Mouse (Mus musculus): Measurements from ENCODE around the gene Pkn1. TPM values are rescaled to one million over a fixed set of nuclear protein-coding genes. Genes with fewer than 3 reads are reported as not detected.

Gene Pkn1
- polyA plus RNA-seq, 1 experiment from 2014 or later: 20.6 TPM

DNA sequence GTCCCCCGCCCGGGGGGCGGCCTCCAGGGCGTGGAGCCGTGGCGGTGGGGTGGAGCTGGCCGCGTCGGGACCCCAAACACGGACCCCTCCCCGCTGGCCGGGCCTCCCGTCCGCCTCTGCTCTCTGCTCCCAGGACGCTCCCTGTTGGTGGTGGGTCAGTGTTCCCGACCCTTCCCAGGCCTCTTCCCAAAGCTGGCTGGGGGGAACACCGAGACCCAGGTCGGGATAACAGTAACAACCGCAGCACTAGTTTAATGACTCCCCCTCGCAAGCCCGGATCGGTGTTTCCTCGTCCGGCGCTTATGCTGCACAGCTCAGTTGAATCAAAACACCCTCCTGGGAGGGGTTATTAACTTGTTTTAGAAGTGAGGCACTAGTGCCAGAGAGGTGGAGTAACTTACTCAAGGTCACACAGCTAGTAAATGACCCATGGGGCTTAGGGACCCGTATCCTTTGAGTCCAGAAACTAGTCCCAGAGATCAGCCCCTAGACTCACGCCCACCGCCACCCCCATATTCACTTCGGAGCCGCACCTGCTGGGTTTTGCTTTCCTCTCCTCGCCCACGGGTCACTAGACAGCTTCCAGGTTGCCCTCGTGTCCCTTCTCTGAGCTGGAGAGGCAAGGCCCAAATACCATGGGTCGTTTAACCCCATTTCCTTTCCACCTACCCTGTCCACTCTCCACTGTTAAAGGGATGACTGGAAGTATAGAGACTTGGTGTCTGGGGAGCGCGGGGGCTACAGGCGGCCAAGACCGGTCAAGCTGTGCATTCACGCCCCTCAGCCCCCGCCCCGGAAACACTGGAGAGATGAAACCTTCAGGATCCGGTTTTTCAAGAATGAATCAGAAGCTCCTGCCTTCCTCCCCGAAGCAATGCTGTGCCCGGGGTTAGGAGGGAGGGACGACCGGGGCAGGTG is 46.0 kb downstream of the Pkn1 start:
- peak overlapping the region; percentile 86 for H3K4me3 ChIP-seq (ENCODE audit: low read depth, low read length)
- H3K9me3 ChIP-seq (replicated peaks; ENCODE audit: control insufficient read depth, low read length): no peaks in the 10 kb centered on the region
- H3K27ac ChIP-seq (replicated peaks; ENCODE audit: low read depth, low read length): peak overlapping the region; percentile 74
- no peaks in the 10 kb centered on the region; the same call in 1 of the 2 replicates for H3K36me3 ChIP-seq (replicated peaks; ENCODE audit: control insufficient read depth, insufficient read depth, low read depth, low read length)
- H3K4me2 ChIP-seq (ENCODE audit: low read depth, low read length): peak overlapping the region; percentile 92
- under 1% methylated on average over 46 of the region's 46 CpGs for WGBS
- ATAC-seq (replicated peaks; ENCODE audit: insufficient number of reproducible peaks, low FRiP score, low TSS enrichment, low read depth) (peak; percentile 34), DNase-seq (ENCODE audit: low spot score) (peak; percentile 43)
- no peaks in the 10 kb centered on the region for H3K27me3 ChIP-seq (ENCODE audit: control insufficient read depth, insufficient read depth, low read length)
- H3K4me1 ChIP-seq (ENCODE audit: control insufficient read depth, insufficient read depth, low read length): peaks cover 9% of the 10 kb centered on the region
- H3K9ac ChIP-seq (replicated peaks; ENCODE audit: low read length): peak overlapping the region; percentile 83

DNA sequence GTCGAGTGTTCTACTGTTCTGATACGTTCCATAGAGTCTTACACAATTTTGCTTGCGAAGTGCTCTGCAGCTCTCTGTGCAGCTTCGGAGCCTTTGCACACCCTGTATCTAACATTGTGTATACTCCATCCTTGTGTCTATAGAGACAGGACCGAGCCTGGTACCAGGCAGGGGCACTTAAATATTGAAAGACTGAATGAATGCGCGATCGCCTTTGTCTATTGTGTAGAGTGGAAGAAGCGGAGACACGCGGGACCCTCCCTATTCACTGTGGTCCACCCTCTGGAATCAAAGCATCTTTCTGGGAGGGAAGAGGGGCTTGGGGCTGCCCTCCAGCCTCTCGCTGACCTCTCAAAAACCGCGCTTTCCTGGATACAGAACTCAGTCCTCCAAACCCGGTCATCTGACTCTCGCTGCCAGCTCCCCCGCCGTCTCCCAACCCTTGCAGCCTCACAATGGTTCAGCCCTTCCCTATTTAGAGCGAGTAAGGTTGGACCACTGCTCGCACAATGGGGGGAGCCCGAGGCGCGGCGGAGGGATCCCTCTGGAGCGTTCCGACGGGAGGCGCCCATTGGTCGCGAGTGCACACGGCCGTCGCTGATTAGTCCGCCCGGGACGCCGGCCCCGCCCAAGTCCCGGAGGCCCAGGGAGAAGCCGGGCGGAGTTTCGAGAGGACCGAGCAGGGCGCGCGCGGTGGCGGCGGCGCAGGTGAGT is 46.8 kb downstream of the Pkn1 start, which contains the start of gene Gipc1:
Gipc1 (plus strand) TSS at position 648 of the 714 bp plus-strand sequence.
- Histone ChIP-seq H3K4me3 (ENCODE audit: low read depth, low read length) (peak within 1 kb of the TSS; percentile 86), H3K4me2 (ENCODE audit: low read depth, low read length) (peak within 1 kb of the TSS; percentile 92), H3K36me3 (replicated peaks; ENCODE audit: control insufficient read depth, insufficient read depth, low read depth, low read length) (no peaks in the 10 kb centered on the region; the same call in 1 of the 2 replicates), H3K27ac (replicated peaks; ENCODE audit: low read depth, low read length) (peak within 1 kb of the TSS; percentile 74), H3K9me3 (replicated peaks; ENCODE audit: control insufficient read depth, low read length) (no peaks in the 10 kb centered on the region), H3K4me1 (ENCODE audit: control insufficient read depth, insufficient read depth, low read length) (peaks cover 9% of the 10 kb centered on the region), H3K9ac (replicated peaks; ENCODE audit: low read length) (peak within 1 kb of the TSS; percentile 83), H3K27me3 (ENCODE audit: control insufficient read depth, insufficient read depth, low read length) (no peaks in the 10 kb centered on the region)
- peak; percentile 99 for DNase-seq (ENCODE audit: low spot score)
- ATAC-seq (replicated peaks; ENCODE audit: insufficient number of reproducible peaks, low FRiP score, low TSS enrichment, low read depth): peak; percentile 95
- WGBS: 5% methylated on average over 44 of the region's 50 CpGs

DNA sequence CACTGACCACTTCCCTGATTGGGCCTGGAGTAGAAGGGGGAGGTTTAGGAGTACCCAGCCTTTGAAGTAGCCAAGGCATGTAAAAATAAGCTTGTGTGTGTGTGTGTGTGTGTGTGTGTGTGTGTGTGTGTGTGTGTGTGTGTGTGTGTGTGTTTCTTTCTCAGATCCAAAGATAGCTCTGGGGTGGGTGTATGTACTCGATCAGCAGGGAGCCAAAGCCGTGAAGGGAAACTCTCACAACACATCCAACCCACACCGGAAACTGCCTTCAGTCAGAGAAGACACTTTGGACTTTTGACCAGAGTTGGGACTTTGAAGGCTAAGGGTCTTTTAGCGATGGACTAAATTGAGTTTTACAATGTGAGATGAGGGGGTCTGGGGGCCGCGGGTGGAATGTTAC is 49.3 kb downstream of the Pkn1 start:
- Histone ChIP-seq H3K36me3 (replicated peaks; ENCODE audit: control insufficient read depth, insufficient read depth, low read depth, low read length) (no peaks in the 10 kb centered on the region), H3K4me1 (ENCODE audit: control insufficient read depth, insufficient read depth, low read length) (peaks cover 9% of the 10 kb centered on the region), H3K9me3 (replicated peaks; ENCODE audit: control insufficient read depth, low read length) (no peaks in the 10 kb centered on the region), H3K27me3 (ENCODE audit: control insufficient read depth, insufficient read depth, low read length) (no peaks in the 10 kb centered on the region), H3K4me3 (ENCODE audit: low read depth, low read length) (no peak overlapping the region), H3K27ac (replicated peaks; ENCODE audit: low read depth, low read length) (no peak overlapping the region), H3K9ac (replicated peaks; ENCODE audit: low read length) (no peak overlapping the region), H3K4me2 (ENCODE audit: low read depth, low read length) (no peak overlapping the region)
- 96% methylated on average over 6 of the region's 6 CpGs for WGBS
- DNase-seq (ENCODE audit: low spot score): no peak
- no peak for ATAC-seq (replicated peaks; ENCODE audit: insufficient number of reproducible peaks, low FRiP score, low TSS enrichment, low read depth)

DNA sequence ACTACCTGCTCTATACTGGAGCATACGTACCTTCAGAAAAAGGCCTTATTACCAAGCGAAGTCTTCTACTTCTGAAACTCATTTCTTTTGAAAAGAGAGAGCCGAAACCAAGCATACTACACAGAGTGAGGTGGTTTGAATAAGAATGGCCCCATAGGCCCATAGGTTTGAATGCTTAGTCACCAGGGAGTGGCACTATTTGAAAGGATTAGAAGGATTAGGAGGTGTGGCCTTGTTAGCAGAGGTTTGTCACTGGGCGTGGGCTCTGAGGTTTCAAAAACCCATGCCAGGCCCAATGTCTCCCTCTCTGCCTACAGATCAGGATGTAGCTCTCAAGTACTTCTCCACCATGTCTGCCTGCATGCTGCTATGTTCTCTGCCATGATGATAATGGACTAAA is 50.9 kb downstream of the Pkn1 start:
- H3K27ac ChIP-seq (replicated peaks; ENCODE audit: low read depth, low read length): no peak overlapping the region
- H3K27me3 ChIP-seq (ENCODE audit: control insufficient read depth, insufficient read depth, low read length): no peaks in the 10 kb centered on the region
- no peaks in the 10 kb centered on the region for H3K4me1 ChIP-seq (ENCODE audit: control insufficient read depth, insufficient read depth, low read length)
- WGBS: 95% methylated on average over 4 of the region's 4 CpGs
- no peaks in the 10 kb centered on the region for H3K36me3 ChIP-seq (replicated peaks; ENCODE audit: control insufficient read depth, insufficient read depth, low read depth, low read length)
- no peak overlapping the region for H3K9ac ChIP-seq (replicated peaks; ENCODE audit: low read length)
- DNase-seq (ENCODE audit: low spot score) (no peak), ATAC-seq (replicated peaks; ENCODE audit: insufficient number of reproducible peaks, low FRiP score, low TSS enrichment, low read depth) (no peak)
- H3K4me3 ChIP-seq (ENCODE audit: low read depth, low read length): no peak overlapping the region
- no peak overlapping the region for H3K4me2 ChIP-seq (ENCODE audit: low read depth, low read length)
- H3K9me3 ChIP-seq (replicated peaks; ENCODE audit: control insufficient read depth, low read length): no peaks in the 10 kb centered on the region

DNA sequence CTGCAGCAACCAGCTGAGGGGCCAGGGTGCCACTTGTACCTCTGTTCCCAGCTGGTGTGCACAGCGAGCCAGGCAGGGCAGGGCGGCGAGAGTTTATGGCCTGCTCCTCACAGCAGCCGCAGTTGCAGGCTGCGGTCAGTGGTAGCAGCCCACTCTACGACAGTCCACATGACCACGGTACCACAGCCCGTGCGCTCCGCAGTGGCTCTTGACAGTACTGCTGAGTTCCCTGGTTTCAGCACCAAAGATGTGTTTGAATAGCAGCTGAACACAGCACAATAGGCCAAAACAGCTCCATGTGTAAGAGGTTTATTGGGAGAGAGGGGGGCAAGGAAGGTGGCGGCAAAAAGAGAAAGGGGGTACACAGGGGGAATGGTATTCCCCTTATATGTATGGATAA is 51.5 kb downstream of the Pkn1 start:
- no peak for DNase-seq (ENCODE audit: low spot score)
- Histone ChIP-seq H3K4me2 (ENCODE audit: low read depth, low read length) (no peak overlapping the region), H3K27ac (replicated peaks; ENCODE audit: low read depth, low read length) (no peak overlapping the region), H3K9ac (replicated peaks; ENCODE audit: low read length) (no peak overlapping the region), H3K9me3 (replicated peaks; ENCODE audit: control insufficient read depth, low read length) (no peaks in the 10 kb centered on the region), H3K36me3 (replicated peaks; ENCODE audit: control insufficient read depth, insufficient read depth, low read depth, low read length) (no peaks in the 10 kb centered on the region), H3K4me3 (ENCODE audit: low read depth, low read length) (no peak overlapping the region), H3K27me3 (ENCODE audit: control insufficient read depth, insufficient read depth, low read length) (no peaks in the 10 kb centered on the region), H3K4me1 (ENCODE audit: control insufficient read depth, insufficient read depth, low read length) (no peaks in the 10 kb centered on the region)
- 95% methylated on average over 11 of the region's 11 CpGs for WGBS
- ATAC-seq (replicated peaks; ENCODE audit: insufficient number of reproducible peaks, low FRiP score, low TSS enrichment, low read depth): no peak

DNA sequence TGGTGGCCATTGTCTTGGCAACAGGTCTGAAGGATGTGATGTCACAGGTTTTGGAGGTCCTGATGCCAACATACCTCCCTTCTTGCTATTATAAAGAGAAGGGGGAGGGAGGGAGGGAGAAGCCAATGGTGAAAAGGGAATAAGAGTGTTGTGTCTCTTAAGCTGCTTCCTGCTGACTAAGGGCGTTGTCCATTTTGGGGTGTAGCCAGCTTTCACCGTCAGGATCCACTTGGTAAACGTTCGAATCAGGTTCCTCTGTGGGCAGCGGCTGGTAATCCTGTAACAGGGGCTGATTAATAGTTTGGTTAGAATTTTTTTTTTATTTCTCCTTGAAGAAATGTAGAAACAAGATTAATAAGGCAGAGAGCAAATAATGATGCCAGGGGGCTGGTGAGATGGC is 59.3 kb downstream of the Pkn1 start:
- Histone ChIP-seq H3K9me3 (replicated peaks; ENCODE audit: control insufficient read depth, low read length) (no peaks in the 10 kb centered on the region), H3K4me3 (ENCODE audit: low read depth, low read length) (no peak overlapping the region), H3K27me3 (ENCODE audit: control insufficient read depth, insufficient read depth, low read length) (no peaks in the 10 kb centered on the region), H3K4me2 (ENCODE audit: low read depth, low read length) (no peak overlapping the region), H3K9ac (replicated peaks; ENCODE audit: low read length) (no peak overlapping the region), H3K36me3 (replicated peaks; ENCODE audit: control insufficient read depth, insufficient read depth, low read depth, low read length) (no peaks in the 10 kb centered on the region), H3K27ac (replicated peaks; ENCODE audit: low read depth, low read length) (no peak overlapping the region), H3K4me1 (ENCODE audit: control insufficient read depth, insufficient read depth, low read length) (no peaks in the 10 kb centered on the region)
- ATAC-seq (replicated peaks; ENCODE audit: insufficient number of reproducible peaks, low FRiP score, low TSS enrichment, low read depth) (no peak), DNase-seq (ENCODE audit: low spot score) (no peak)
- WGBS: 64% methylated on average over 5 of the region's 5 CpGs

DNA sequence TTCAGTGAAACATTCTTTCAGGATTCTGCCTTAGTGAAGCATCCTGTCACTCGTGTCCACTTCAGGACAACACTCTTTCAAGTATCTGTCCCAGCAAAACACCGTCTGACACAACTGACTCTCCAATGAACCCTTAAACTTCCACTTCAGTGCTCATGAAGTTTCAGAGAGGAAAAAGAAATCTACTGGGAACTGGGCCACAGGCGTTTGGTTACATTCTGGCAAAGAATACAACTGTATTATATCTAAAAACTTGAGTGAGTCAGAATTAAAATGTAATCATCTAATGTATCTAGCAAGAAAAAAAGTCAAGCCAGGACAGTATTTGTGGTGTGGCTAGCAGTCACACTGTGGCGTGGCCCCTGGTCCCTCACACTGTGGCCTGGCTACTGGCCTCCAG is 60.1 kb downstream of the Pkn1 start:
- ATAC-seq (replicated peaks; ENCODE audit: insufficient number of reproducible peaks, low FRiP score, low TSS enrichment, low read depth) (no peak), DNase-seq (ENCODE audit: low spot score) (no peak)
- Histone ChIP-seq H3K27me3 (ENCODE audit: control insufficient read depth, insufficient read depth, low read length) (no peaks in the 10 kb centered on the region), H3K36me3 (replicated peaks; ENCODE audit: control insufficient read depth, insufficient read depth, low read depth, low read length) (no peaks in the 10 kb centered on the region), H3K27ac (replicated peaks; ENCODE audit: low read depth, low read length) (no peak overlapping the region), H3K9me3 (replicated peaks; ENCODE audit: control insufficient read depth, low read length) (no peaks in the 10 kb centered on the region), H3K4me3 (ENCODE audit: low read depth, low read length) (no peak overlapping the region), H3K9ac (replicated peaks; ENCODE audit: low read length) (no peak overlapping the region), H3K4me1 (ENCODE audit: control insufficient read depth, insufficient read depth, low read length) (no peaks in the 10 kb centered on the region), H3K4me2 (ENCODE audit: low read depth, low read length) (no peak overlapping the region)
- WGBS: 74% methylated on average over 4 of the region's 4 CpGs
